ENCODE assay signal across 8 mouse cellular contexts in the genomic region with DNA sequence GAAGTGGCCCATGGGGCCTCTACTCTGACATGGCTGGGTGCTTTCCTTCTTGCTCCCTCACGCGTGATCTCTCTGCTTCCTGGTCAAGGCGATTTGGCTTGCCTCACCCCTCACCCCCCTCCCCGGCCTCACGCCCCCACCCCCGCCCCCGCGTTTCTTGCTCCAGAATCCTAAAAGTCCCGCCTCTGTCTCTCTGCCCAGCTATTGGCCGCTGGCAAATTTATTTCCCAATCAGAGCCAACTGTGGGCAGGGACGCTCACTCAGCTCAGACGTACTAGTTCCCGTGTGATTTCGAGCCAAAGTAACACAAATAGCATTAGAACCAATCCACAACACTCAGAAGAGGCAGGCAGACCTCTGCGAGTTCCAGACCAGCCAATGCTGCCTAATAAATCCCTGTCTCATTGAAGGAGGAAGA. TPM values are rescaled to one million over a fixed set of nuclear protein-coding genes. Genes with fewer than 3 reads are reported as not detected.
A peak's percentile ranks its signal among the peaks of the same experiment; 100 is the strongest.
DNase-seq lines count a peak whose midpoint lies in the region; ATAC-seq lines count a peak whose summit lies in the region.

No protein-coding gene starts in this region.

- H3K9ac ChIP-seq in heart, embryonic 12.5 days = peak overlapping the region; percentile 55
- peak overlapping the region; percentile 59 for H3K9ac ChIP-seq in kidney, embryonic 16.5 days (replicated peaks; ENCODE audit: low read length)

- H3K27me3 ChIP-seq in heart, embryonic 12.5 days (replicated peaks) = no peaks in the 10 kb centered on the region
- H3K27me3 ChIP-seq in kidney, embryonic 16.5 days (ENCODE audit: insufficient read depth, low read length) = no peaks in the 10 kb centered on the region

- no peaks in the 10 kb centered on the region for H3K9me3 ChIP-seq in heart, embryonic 12.5 days (replicated peaks)
- no peaks in the 10 kb centered on the region for H3K9me3 ChIP-seq in kidney, embryonic 16.5 days (ENCODE audit: low read length)

- peak; percentile 35 for DNase-seq in testis, postnatal 14 days (ENCODE audit: low spot score)
- no peak for DNase-seq in testis, postnatal 10 days (ENCODE audit: low spot score)
- peak; percentile 71 for DNase-seq in lung, postnatal 36 days
- DNase-seq in retina, postnatal 1 day = peak; percentile 93
- no peak for DNase-seq in cerebellum, postnatal 36 days

- peak; percentile 87 for ATAC-seq in common myeloid progenitor, adult 5-6 weeks (replicated peaks; ENCODE audit: low read depth, poor library complexity, severe bottlenecking)
- peak; percentile 75 for ATAC-seq in heart, embryonic 12.5 days (ENCODE audit: insufficient number of reproducible peaks, low FRiP score)
- ATAC-seq in kidney, embryonic 16.5 days (ENCODE audit: low FRiP score, low TSS enrichment) = peak; percentile 89

- peaks cover 10% of the 10 kb centered on the region; the same call in 1 of the 2 replicates for H3K4me1 ChIP-seq in heart, embryonic 12.5 days (replicated peaks)
- peaks cover 13% of the 10 kb centered on the region for H3K4me1 ChIP-seq in kidney, embryonic 16.5 days (ENCODE audit: insufficient read depth, low read length)

- H3K4me3 ChIP-seq in heart, embryonic 12.5 days = peak overlapping the region; percentile 36
- peak overlapping the region; percentile 36 for H3K4me3 ChIP-seq in kidney, embryonic 16.5 days (ENCODE audit: low read length)

- H3K36me3 ChIP-seq in heart, embryonic 12.5 days = no peaks in the 10 kb centered on the region
- H3K36me3 ChIP-seq in kidney, embryonic 16.5 days (ENCODE audit: insufficient read depth, low read length) = no peaks in the 10 kb centered on the region

- under 1% methylated on average over 15 of the region's 15 CpGs for WGBS in heart, embryonic 12.5 days
- 2% methylated on average over 15 of the region's 15 CpGs for WGBS in kidney, embryonic 16.5 days

- H3K4me2 ChIP-seq in heart, embryonic 12.5 days = peak overlapping the region; percentile 71
- peak overlapping the region; percentile 58 for H3K4me2 ChIP-seq in kidney, embryonic 16.5 days (replicated peaks; ENCODE audit: low read depth, low read length)

- no peak overlapping the region; the same call in 1 of the 2 replicates for H3K27ac ChIP-seq in heart, embryonic 12.5 days (ENCODE audit: poor library complexity, severe bottlenecking)
- 0 out of 2 replicates have a peak overlapping the region, but pooled peaks have one; percentile 18 for H3K27ac ChIP-seq in kidney, embryonic 16.5 days (ENCODE audit: low read length)

RNA-seq across cellular contexts. Expression of a gene that starts 11.4 kb away (rescaled TPM):
- not detected in 2 replicates for total RNA-seq in common myeloid progenitor, adult 5-6 weeks (2017)
- polyA plus RNA-seq in heart, embryonic 12.5 days (2016; fragmentation: Nextera tagmentation; extraction: Ambion mirVana) = not detected in 2 replicates
- 0.29 TPM in 1 of 2 replicates, not detected in the other for polyA plus RNA-seq in kidney, embryonic 16.5 days (2015; fragmentation: Nextera tagmentation; extraction: Ambion mirVana)

RNA-seq across cellular contexts. Expression of a gene that starts 24.0 kb away (rescaled TPM):
- 176 and 200 TPM in 2 replicates for total RNA-seq in common myeloid progenitor, adult 5-6 weeks (2017)
- polyA plus RNA-seq in heart, embryonic 12.5 days (2016; fragmentation: Nextera tagmentation; extraction: Ambion mirVana) = 2,142 and 2,173 TPM in 2 replicates
- 1,990 and 2,045 TPM in 2 replicates for polyA plus RNA-seq in kidney, embryonic 16.5 days (2015; fragmentation: Nextera tagmentation; extraction: Ambion mirVana)

Comparison
In these comparisons a context has a peak if more than half of its experiments do, and no peak if none do; other contexts are left out.
1. DNase-seq: peak in testis, postnatal 14 days (single experiment), lung, postnatal 36 days (single experiment) and retina, postnatal 1 day (single experiment); none in testis, postnatal 10 days (single experiment) and cerebellum, postnatal 36 days (0 of 2).
2. Peak in every context shown above with its lines, with median percentiles within 50 percentile points of each other: ATAC-seq.